Mouse (Mus musculus) embryonic facial prominence, embryonic 13.5 days (tissue): Measurements from ENCODE around the gene Fam186b. TPM values are rescaled to one million over a fixed set of nuclear protein-coding genes. Genes with fewer than 3 reads are reported as not detected.

Experiments
- ATAC-seq: fragments of 200-750 bp; cut with Nextera tagmentation; 2 replicates; pipeline ENCODE4 v1.8.0; 2017; ENCODE audit warnings: low read depth; ENCODE audit not compliant: insufficient number of reproducible peaks, insufficient read depth, low FRiP score, low TSS enrichment
- H3K27ac ChIP-seq: fragments of 300-500 bp; sonication (generic); 2 replicates; pipeline ENCODE4 v1.5.1; 2015; ENCODE audit warnings: moderate library complexity, mild to moderate bottlenecking, inconsistent platforms
- H3K27me3 ChIP-seq: fragments of 300-500 bp; sonication (generic); 2 replicates; pipeline ENCODE4 v1.6.1; 2015; ENCODE audit warnings: mild to moderate bottlenecking, inconsistent platforms
- H3K36me3 ChIP-seq: fragments of 300-500 bp; sonication (generic); 2 replicates; pipeline ENCODE4 v1.6.1; 2015; ENCODE audit warnings: mild to moderate bottlenecking, inconsistent platforms
- H3K4me1 ChIP-seq: fragments of 300-500 bp; sonication (generic); 2 replicates; pipeline ENCODE4 v1.6.1; 2015; ENCODE audit warnings: inconsistent platforms
- H3K4me2 ChIP-seq: fragments of 300-500 bp; sonication (generic); 2 replicates; pipeline ENCODE4 v1.6.1; 2015; ENCODE audit warnings: moderate library complexity, mild to moderate bottlenecking, inconsistent platforms
- H3K4me3 ChIP-seq: fragments of 300-500 bp; sonication (generic); 2 replicates; pipeline ENCODE4 v1.5.1; 2015; ENCODE audit warnings: mild to moderate bottlenecking, inconsistent platforms
- H3K9ac ChIP-seq: fragments of 300-500 bp; sonication (generic); 2 replicates; pipeline ENCODE4 v1.6.1; 2015; ENCODE audit warnings: mild to moderate bottlenecking, inconsistent platforms
- H3K9me3 ChIP-seq: fragments of 300-500 bp; sonication (generic); 2 replicates; pipeline ENCODE4 v1.6.1; 2016; ENCODE audit warnings: inconsistent platforms
- whole genome bisulfite sequencing: fragments of 180-500 bp; shearing (Covaris S2); methylation state at CpG from one replicate; pipeline ENCODE4 v1.1.7; 2015; ENCODE audit warnings: mixed read lengths; 5-methylcytosine and 5-hydroxymethylcytosine counted together
- polyA plus RNA-seq: library from polyadenylated mRNA; unstranded; fragments of >200 nt; fragmentation: Nextera tagmentation; extraction: Ambion mirVana; gene quantifications from 2 replicates; pipeline ENCODE4 v1.2.1, GENCODE M21; 2015

Fam186b gene
- polyA plus RNA-seq, 1 experiment from 2014 or later: 0.42 TPM

DNA sequence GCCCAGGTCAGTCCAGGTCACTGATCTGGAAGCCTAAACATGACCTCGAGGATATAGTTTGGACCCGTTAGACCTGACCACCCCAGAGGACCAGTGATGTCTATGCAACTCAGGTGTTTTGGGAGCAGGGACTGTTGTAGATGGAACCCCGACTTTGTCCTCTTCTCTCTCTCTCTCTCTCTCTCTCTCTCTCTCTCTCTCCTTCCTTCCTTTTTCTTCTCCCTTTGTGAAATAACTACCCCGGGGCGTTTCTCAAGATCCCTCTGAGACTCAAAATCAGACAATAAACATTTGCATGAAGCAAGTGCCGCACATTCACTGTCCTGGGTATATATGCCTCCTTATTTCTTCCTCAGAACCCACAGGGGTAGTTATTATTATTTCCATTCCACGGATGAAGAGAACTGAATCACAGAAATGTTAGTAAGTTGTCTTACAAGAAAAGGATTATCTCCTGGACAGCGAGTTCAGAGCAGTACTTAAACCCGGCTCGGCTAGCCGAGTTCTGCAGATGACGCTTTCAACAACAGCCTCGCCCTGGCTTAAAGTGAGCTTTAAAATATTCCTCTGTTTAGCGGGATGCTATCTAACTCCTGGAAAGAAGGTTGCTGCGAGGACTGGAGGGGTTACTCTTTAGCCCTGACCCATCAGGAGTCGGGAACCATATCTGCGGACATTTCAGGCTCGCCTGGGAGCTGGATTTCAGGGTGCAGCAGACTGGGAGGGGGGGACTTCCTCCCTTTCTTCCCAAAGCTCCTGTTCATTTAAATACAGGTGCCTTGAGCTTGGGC lies 72.7 kb downstream of the Fam186b start:
- Histone ChIP-seq H3K4me2 (peak overlapping the region; percentile 87), H3K27me3 (peaks cover 84% of the 10 kb centered on the region), H3K4me1 (peaks cover 56% of the 10 kb centered on the region), H3K9me3 (no peaks in the 10 kb centered on the region), H3K36me3 (no peaks in the 10 kb centered on the region), H3K27ac (no peak overlapping the region), H3K9ac (peak overlapping the region; percentile 65), H3K4me3 (peak overlapping the region; percentile 53)
- WGBS: 4% methylated on average over 18 of the region's 18 CpGs
- ATAC-seq: no peak

GRCm38 (mm10) chr15:99221315-99221952 lies 74.3 kb downstream of the Fam186b start:
- Histone ChIP-seq H3K4me3 (no peak overlapping the region), H3K9ac (no peak overlapping the region)
- ATAC-seq: 0 out of 2 replicates have a peak, but pooled peaks have one; percentile 12

More at GRCm38 (mm10) chr15:99221315-99221952, 74.3 kb downstream of the Fam186b start:
- no peaks in the 10 kb centered on the region for H3K36me3 ChIP-seq
- peaks cover 53% of the 10 kb centered on the region for H3K4me1 ChIP-seq
- H3K9me3 ChIP-seq: no peaks in the 10 kb centered on the region
- H3K27ac ChIP-seq: no peak overlapping the region
- peaks cover 68% of the 10 kb centered on the region for H3K27me3 ChIP-seq
- WGBS: 6% methylated on average over 8 of the region's 8 CpGs
- peak overlapping the region; percentile 20; the same call in 1 of the 2 replicates for H3K4me2 ChIP-seq

Other genes with a start within 250 kb of the Fam186b start
- 1.8 and 7.1 TPM in 2 replicates for gene Prph, start 240.7 kb downstream of the Fam186b start, polyA plus RNA-seq
- gene Troap, start 221.3 kb downstream of the Fam186b start, polyA plus RNA-seq: 30.9 and 41.1 TPM in 2 replicates
- gene C1ql4, start 208.1 kb downstream of the Fam186b start, polyA plus RNA-seq: 0.22 TPM in 1 of 2 replicates, not detected in the other
- gene Dnajc22, start 202.7 kb downstream of the Fam186b start, polyA plus RNA-seq: 0.44 and 0.52 TPM in 2 replicates
- 44.1 and 51.0 TPM in 2 replicates for gene Spats2, start 170.0 kb downstream of the Fam186b start, polyA plus RNA-seq
- 1.4 and 2.0 TPM in 2 replicates for gene Kcnh3, start 71.0 kb downstream of the Fam186b start, polyA plus RNA-seq
- gene Mcrs1, start 43.9 kb downstream of the Fam186b start, polyA plus RNA-seq: 131 and 146 TPM in 2 replicates
- gene Prpf40b, start 801 bp downstream of the Fam186b start, polyA plus RNA-seq: 82.4 and 83.6 TPM in 2 replicates
- gene Fmnl3, start 74.6 kb upstream of the Fam186b start, polyA plus RNA-seq: 29.0 and 29.5 TPM in 2 replicates
- gene Tmbim6, start 97.0 kb upstream of the Fam186b start, polyA plus RNA-seq: 266 and 285 TPM in 2 replicates
- 9.4 and 10.3 TPM in 2 replicates for gene Nckap5l, start 161.9 kb upstream of the Fam186b start, polyA plus RNA-seq
- 16.3 and 17.3 TPM in 2 replicates for gene Bcdin3d, start 178.8 kb upstream of the Fam186b start, polyA plus RNA-seq
- 0.14 and 0.50 TPM in 2 replicates for gene Faim2, start 232.3 kb upstream of the Fam186b start, polyA plus RNA-seq